Mouse (Mus musculus) stomach, embryonic 15.5 days (tissue): ENCODE data around the gene Lyrm7. TPM values are rescaled to one million over a fixed set of nuclear protein-coding genes. Genes with fewer than 3 reads are reported as not detected.

Experiments
- ATAC-seq: fragments of 200-750 bp; cut with Nextera tagmentation; 2 replicates; pipeline ENCODE4 v1.8.0; 2017; ENCODE audit warnings: low read depth, moderate number of reproducible peaks, moderate TSS enrichment; ENCODE audit not compliant: insufficient read depth, low FRiP score
- H3K27ac ChIP-seq: fragments of 300-500 bp; sonication (generic); 2 replicates; pipeline ENCODE4 v1.5.1; 2015; ENCODE audit warnings: mild to moderate bottlenecking, inconsistent platforms
- H3K27me3 ChIP-seq: fragments of 300-500 bp; sonication (generic); replicated peaks from 2 replicates; pipeline ENCODE4 v1.6.1; 2015; ENCODE audit warnings: inconsistent platforms
- H3K36me3 ChIP-seq: fragments of 300-500 bp; sonication (generic); 2 replicates; pipeline ENCODE4 v1.6.1; 2015; ENCODE audit warnings: inconsistent platforms
- H3K4me1 ChIP-seq: fragments of 300-500 bp; sonication (generic); 2 replicates; pipeline ENCODE4 v1.6.1; 2015; ENCODE audit warnings: inconsistent platforms
- H3K4me2 ChIP-seq: fragments of 300-500 bp; sonication (generic); 2 replicates; pipeline ENCODE4 v1.6.1; 2015; ENCODE audit warnings: mild to moderate bottlenecking, inconsistent platforms
- H3K4me3 ChIP-seq: fragments of 300-500 bp; sonication (generic); replicated peaks from 2 replicates; pipeline ENCODE4 v1.5.1; 2015; ENCODE audit warnings: inconsistent platforms
- H3K9ac ChIP-seq: fragments of 300-500 bp; sonication (generic); 2 replicates; pipeline ENCODE4 v1.6.1; 2015; ENCODE audit warnings: inconsistent platforms
- H3K9me3 ChIP-seq: fragments of 300-500 bp; sonication (generic); 2 replicates; pipeline ENCODE4 v1.6.1; 2016; ENCODE audit warnings: inconsistent platforms
- WGBS: fragments of 180-500 bp; shearing (Covaris S2); methylation state at CpG from one replicate; pipeline ENCODE4 v1.1.7; 2015; 5-methylcytosine and 5-hydroxymethylcytosine counted together
- polyA plus RNA-seq: library from polyadenylated mRNA; unstranded; fragments of >200 nt; fragmentation: Nextera tagmentation; extraction: Ambion mirVana; gene quantifications from 2 replicates; pipeline ENCODE4 v1.2.1, GENCODE M21; 2015

Gene Lyrm7
- polyA plus RNA-seq, 1 experiment from 2014 or later = 7.5 TPM

DNA sequence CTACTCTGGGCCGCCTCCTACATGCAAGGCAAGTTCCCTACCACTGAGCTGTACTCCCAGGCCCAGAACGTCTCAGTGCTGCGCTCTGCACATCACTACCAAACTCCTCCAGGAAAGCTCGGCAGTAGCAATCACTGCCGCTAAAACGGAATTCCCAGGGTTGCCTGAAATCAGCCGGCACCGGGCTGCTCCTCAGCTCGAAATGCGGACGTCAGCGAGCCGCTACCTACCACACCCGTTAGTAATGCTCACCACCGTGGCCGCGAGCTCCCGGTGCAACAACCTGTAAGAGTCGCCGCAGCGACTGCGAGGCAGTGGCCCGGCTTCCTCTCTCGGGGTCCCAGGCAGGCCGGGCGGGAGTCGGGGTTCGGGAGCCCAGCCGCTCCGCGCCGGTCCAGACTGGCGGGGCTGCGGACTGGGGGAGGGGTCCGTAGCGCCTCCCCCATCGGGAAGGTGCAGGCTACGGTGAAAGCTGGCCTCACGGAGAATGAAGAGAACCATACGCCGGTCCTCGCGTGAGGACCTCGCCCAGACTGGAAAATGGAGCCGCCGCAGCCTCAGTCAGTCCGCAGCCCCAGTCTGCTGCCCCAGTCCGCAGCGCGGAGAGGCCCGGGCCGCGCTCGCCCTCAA, 73.7 kb downstream of the Lyrm7 start:
- Histone ChIP-seq H3K4me1 (no peaks in the 10 kb centered on the region), H3K9ac (peak overlapping the region; percentile 73), H3K9me3 (no peaks in the 10 kb centered on the region), H3K4me2 (peak overlapping the region; percentile 88), H3K36me3 (no peaks in the 10 kb centered on the region), H3K27me3 (no peaks in the 10 kb centered on the region), H3K27ac (peak overlapping the region; percentile 99), H3K4me3 (peak overlapping the region; percentile 97)
- peak; percentile 36 for ATAC-seq
- WGBS = under 1% methylated on average over 54 of the region's 54 CpGs

DNA sequence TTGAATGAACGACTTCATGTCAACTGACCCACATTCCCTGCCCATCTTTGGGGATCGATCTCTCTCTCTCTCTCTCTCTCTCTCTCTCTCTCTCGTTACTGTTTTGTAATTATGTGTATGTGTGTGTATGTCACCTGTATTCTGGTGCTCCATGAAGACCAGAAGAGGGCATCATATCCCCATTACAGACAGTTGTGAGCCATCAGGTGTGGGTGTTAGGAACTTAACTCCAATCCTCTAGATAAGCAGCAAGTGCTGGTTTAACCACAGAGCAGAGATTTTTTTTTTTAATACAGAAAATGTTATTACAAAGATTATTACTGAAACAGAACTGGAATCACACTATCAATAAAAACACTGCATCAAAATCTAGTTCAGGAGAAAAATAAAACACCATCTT, 75.2 kb downstream of the Lyrm7 start:
- Histone ChIP-seq H3K4me2 (peak overlapping the region; percentile 88), H3K4me1 (no peaks in the 10 kb centered on the region), H3K4me3 (no peak overlapping the region), H3K27me3 (no peaks in the 10 kb centered on the region), H3K27ac (no peak overlapping the region), H3K9me3 (no peaks in the 10 kb centered on the region), H3K9ac (no peak overlapping the region), H3K36me3 (no peaks in the 10 kb centered on the region)
- no peak for ATAC-seq
- WGBS = 81% methylated on average over 3 of the region's 3 CpGs

DNA sequence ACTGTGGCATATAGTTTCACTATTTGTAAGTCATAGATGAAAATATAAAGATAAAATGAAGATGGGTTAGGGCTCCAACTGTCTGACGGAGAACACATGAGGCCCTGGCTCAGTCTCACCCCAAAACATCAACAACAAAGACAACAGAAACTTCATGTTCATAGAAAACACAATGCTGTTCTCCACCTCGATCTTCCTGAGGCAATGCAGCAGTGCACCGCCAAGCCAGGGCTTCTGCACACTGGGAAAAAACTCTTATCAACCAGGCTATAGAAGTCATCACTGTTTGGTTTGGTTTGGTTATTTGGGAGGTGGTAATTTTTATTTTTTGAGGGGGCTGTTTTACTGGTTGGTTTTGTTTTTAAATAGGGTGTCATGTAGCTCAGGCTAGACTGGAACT, 76.3 kb downstream of the Lyrm7 start:
- WGBS = 83% methylated on average over 3 of the region's 3 CpGs

DNA sequence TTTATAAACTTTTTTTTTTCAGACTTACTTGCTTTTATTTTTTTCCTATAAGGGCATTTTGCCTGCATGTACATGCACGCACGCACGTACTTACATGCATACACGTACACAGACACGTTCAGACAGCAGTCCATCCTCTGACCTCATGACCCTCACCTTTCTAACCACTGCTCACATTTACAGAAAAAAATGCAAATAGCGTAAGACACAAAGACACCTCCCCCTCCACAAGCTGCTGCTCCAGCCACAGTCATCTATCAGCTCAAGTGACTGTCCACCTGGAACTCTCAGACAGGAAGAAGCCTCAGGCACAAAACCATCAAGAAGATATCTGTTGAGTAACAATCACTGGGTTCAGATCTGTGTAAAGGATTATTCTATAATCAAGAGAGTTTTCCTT, 78.5 kb downstream of the Lyrm7 start:
- no peaks in the 10 kb centered on the region for H3K36me3 ChIP-seq
- 73% methylated on average over 6 of the region's 6 CpGs for WGBS

More for the DNA sequence above, 76.3 kb downstream of the Lyrm7 start:
- Histone ChIP-seq H3K27ac (no peak overlapping the region), H3K27me3 (no peaks in the 10 kb centered on the region), H3K9me3 (no peaks in the 10 kb centered on the region), H3K4me3 (no peak overlapping the region), H3K9ac (no peak overlapping the region), H3K4me1 (no peaks in the 10 kb centered on the region), H3K36me3 (no peaks in the 10 kb centered on the region), H3K4me2 (no peak overlapping the region)
- ATAC-seq = no peak

DNA sequence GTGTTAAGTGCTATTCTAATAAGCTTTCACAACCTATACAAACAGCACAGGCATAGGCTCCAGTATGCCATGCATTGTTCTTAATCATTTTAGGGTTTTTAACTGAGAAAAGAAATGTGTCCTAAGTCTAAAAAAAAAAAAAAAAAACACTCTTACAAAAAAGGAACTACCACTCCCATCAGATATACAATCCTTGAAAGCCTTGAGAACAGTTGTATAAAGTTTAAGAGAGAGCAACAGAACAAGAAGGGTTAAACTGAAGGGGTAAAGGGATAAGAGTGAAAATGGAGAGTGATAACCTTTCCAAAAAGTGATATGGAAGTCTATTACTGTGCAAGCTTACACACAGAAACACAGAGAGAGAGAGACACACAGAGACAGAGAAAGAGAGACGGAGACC, 80.8 kb downstream of the Lyrm7 start:
- H3K36me3 ChIP-seq = no peaks in the 10 kb centered on the region
- no peak overlapping the region for H3K27ac ChIP-seq
- H3K4me3 ChIP-seq = no peak overlapping the region
- no peak overlapping the region for H3K4me2 ChIP-seq
- WGBS = 95% methylated on average over 1 of the region's 1 CpGs
- no peak for ATAC-seq
- no peaks in the 10 kb centered on the region for H3K9me3 ChIP-seq
- H3K4me1 ChIP-seq = peaks cover 12% of the 10 kb centered on the region; the same call in 1 of the 2 replicates
- H3K27me3 ChIP-seq = no peaks in the 10 kb centered on the region
- no peak overlapping the region for H3K9ac ChIP-seq

More for the DNA sequence above, 78.5 kb downstream of the Lyrm7 start:
- Histone ChIP-seq H3K9me3 (no peaks in the 10 kb centered on the region), H3K27me3 (no peaks in the 10 kb centered on the region), H3K27ac (no peak overlapping the region), H3K4me1 (0 out of 2 replicates have a peak, but pooled peaks cover 3% of the 10 kb centered on the region), H3K4me2 (no peak overlapping the region), H3K9ac (no peak overlapping the region), H3K4me3 (no peak overlapping the region)
- no peak for ATAC-seq

DNA sequence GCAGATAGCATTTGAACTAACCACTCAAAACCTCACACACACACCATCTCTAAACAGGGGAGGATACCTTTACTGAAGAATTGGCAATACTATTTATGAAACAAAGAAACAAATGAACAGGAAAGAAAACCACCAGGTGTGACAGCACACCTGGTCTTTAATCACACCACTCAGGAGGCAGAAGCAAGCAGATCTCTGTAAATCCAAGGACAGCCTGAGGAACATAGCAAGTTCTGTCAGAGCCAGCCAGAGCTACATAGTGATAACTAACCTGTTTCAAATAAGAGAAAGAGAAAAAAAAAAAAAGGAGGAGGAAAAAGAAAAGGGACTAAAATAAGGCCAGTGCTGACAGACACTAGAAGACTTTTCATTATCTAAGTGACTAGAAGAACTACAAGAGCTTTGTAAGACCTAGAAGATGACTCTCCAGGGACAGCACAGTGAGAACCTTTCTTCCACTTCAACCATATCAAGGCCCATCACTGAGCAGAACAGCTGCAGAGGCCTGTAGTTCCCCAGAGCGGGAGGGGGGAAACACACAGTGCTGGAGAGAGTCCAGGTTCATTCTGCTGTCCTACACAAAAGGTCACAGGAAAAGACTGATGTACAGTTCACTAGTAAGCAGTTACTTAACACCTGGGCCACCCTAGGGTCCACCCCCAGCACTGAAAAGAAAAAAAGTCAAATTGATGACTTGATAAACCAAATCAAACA, 82.4 kb downstream of the Lyrm7 start:
- Histone ChIP-seq H3K36me3 (no peaks in the 10 kb centered on the region), H3K27ac (no peak overlapping the region), H3K4me2 (no peak overlapping the region), H3K9ac (no peak overlapping the region), H3K9me3 (no peaks in the 10 kb centered on the region), H3K4me3 (no peak overlapping the region), H3K27me3 (no peaks in the 10 kb centered on the region), H3K4me1 (peaks cover 13% of the 10 kb centered on the region; the same call in 1 of the 2 replicates)
- WGBS = 38% methylated on average over 1 of the region's 1 CpGs
- ATAC-seq = no peak

DNA sequence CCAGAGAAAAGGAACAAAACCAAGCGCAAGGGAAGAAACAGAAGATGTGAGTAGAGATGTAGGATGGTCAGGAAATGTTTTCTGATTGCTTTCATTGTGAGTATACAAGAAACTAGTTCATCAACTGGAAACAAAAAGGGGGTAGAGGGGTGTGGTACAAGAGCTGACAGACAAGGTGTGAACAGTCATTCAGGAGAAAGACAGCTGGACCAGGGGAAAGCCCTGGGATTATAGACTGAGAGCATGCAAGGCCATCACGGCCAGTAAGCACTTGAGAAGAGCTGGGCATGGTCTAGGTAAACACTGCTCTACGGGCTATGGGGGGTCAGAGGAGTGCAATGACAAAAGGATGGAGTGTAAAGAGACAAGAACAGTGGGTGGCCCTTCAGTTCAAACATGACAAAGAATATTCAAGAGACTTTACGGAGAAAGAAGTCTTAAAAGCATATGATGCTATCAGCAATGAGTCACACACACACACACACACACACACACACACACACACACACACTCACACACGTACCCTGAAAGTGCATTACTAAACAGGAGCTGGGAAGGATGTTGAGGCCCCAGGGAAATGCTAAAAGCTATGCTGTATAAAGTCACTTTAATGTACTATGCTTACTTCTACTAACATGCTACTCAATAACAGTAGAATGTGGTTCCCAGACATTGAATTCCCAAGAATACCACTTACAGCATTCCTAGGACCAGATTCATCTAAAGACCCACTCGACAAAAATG, 83.2 kb downstream of the Lyrm7 start:
- H3K27me3 ChIP-seq = no peaks in the 10 kb centered on the region
- H3K9ac ChIP-seq = no peak overlapping the region
- 66% methylated on average over 6 of the region's 6 CpGs for WGBS
- no peak overlapping the region for H3K27ac ChIP-seq
- H3K4me3 ChIP-seq = no peak overlapping the region
- no peak for ATAC-seq
- H3K9me3 ChIP-seq = no peaks in the 10 kb centered on the region
- H3K36me3 ChIP-seq = no peaks in the 10 kb centered on the region
- H3K4me1 ChIP-seq = peaks cover 14% of the 10 kb centered on the region; the same call in 1 of the 2 replicates
- no peak overlapping the region for H3K4me2 ChIP-seq

Other genes with a start within 250 kb of the Lyrm7 start
- gene Cdc42se2, start 73.2 kb downstream of the Lyrm7 start, polyA plus RNA-seq = 66.4 and 68.1 TPM in 2 replicates
- gene Hint1, start 5.5 kb upstream of the Lyrm7 start, polyA plus RNA-seq = 602 and 675 TPM in 2 replicates
- gene Gpx3, start 41.5 kb upstream of the Lyrm7 start, polyA plus RNA-seq = 164 and 171 TPM in 2 replicates
- 20.0 and 20.5 TPM in 2 replicates for gene Tnip1, start 102.0 kb upstream of the Lyrm7 start, polyA plus RNA-seq
- 307 and 346 TPM in 2 replicates for gene Anxa6, start 172.5 kb upstream of the Lyrm7 start, polyA plus RNA-seq
- gene Ccdc69, start 217.2 kb upstream of the Lyrm7 start, polyA plus RNA-seq = 3.1 and 3.2 TPM in 2 replicates
- gene Gm2a, start 237.2 kb upstream of the Lyrm7 start, polyA plus RNA-seq = 21.7 and 22.2 TPM in 2 replicates